Mouse (Mus musculus) Patski (cell line): ENCODE data around the gene Olfr820. TPM values are rescaled to one million over a fixed set of nuclear protein-coding genes. Genes with fewer than 3 reads are reported as not detected.
"Not testable (repeated sequence)": the region's sequence is repeated elsewhere in the genome, so short reads cannot be mapped to it uniquely, and the experiment has no call there.

Experiments
- ATAC-seq: fragments of 100-300 bp; one replicate; pipeline ENCODE4 v1.8.0; 2021
- CTCF ChIA-PET: fragments of 350-600 bp; sonication (Branson Sonifier 250); formaldehyde crosslinking; loops from one replicate; lab custom pipeline; 2022; ENCODE audit warnings: inconsistent platforms; lab: Charles Lee
- POLR2A ChIA-PET: fragments of 350-600 bp; sonication (Branson Sonifier 250); formaldehyde crosslinking; loops from one replicate; lab custom pipeline; 2022; ENCODE audit warnings: antibody characterized with exemption, inconsistent platforms; lab: Charles Lee
- DNase-seq: peaks from one replicate; pipeline ENCODE4 v3.0.0-alpha.2; 2011; ENCODE audit warnings: low read depth, low spot score
- H3K27me3 ChIP-seq: fragments of 371-371 bp; one replicate; pipeline ENCODE4 v1.5.1; 2021
- CTCF ChIP-seq: fragments of 100-300 bp; IDR thresholded peaks from one replicate; pipeline ENCODE4 v1.5.1; 2021
- in situ Hi-C: fragments of 300-500 bp; cut with MboI; formaldehyde crosslinking; loops from 3 replicates; pipeline ENCODE4 v1.11.1; 2018; ENCODE audit warnings: low pct_unique_long_range_greater_than_20kb, mixed read lengths
- polyA plus RNA-seq: library from polyadenylated mRNA; unstranded; gene quantifications from one replicate; pipeline ENCODE4 v1.2.3, GENCODE M21; 2021

Olfr820 gene
- polyA plus RNA-seq, result not detected

GRCm38 (mm10) chr10:130012321-130012720 is at the start of gene Olfr820:
Olfr820 (plus strand) TSS chr10:130012621.
- ChIA-PET CTCF (interaction anchor here (0.6 kb wide), 1 partner anchor 538 kb away, joined by 3 read pairs; no protein-coding TSS in a partner anchor), POLR2A (no interaction called here)
- in situ Hi-C loops, result no loop called here
- no peaks in the 10 kb centered on the region for H3K27me3 ChIP-seq
- no peak for TF ChIP-seq CTCF
- no peak for ATAC-seq
- DNase-seq, result no peak

- POLR2A ChIA-PET, in situ Hi-C loops, CTCF ChIA-PET, H3K27me3 ChIP-seq, ATAC-seq, DNase-seq: not testable (repeated sequence)
These were observed 46.2 kb upstream of the Olfr820 start for GRCm38 (mm10) chr10:129966232-129966631.

- H3K27me3 ChIP-seq, ATAC-seq, in situ Hi-C loops, DNase-seq, POLR2A ChIA-PET, CTCF ChIA-PET: not testable (repeated sequence)
These were observed 45.3 kb upstream of the Olfr820 start, which contains the start of gene Olfr819 for GRCm38 (mm10) chr10:129967166-129967565. Olfr819 (minus strand) TSS chr10:129967266.

- H3K27me3 ChIP-seq, in situ Hi-C loops, CTCF ChIA-PET, POLR2A ChIA-PET, DNase-seq, ATAC-seq: not testable (repeated sequence)
These were observed 39.4 kb upstream of the Olfr820 start for GRCm38 (mm10) chr10:129972994-129973393.

- DNase-seq, H3K27me3 ChIP-seq, ATAC-seq, POLR2A ChIA-PET, CTCF ChIA-PET, in situ Hi-C loops: not testable (repeated sequence)
These were observed 36.4 kb upstream of the Olfr820 start, which contains the start of gene Olfr247 for GRCm38 (mm10) chr10:129976040-129976439. Olfr247 (minus strand) TSS chr10:129976140.

- H3K27me3 ChIP-seq, in situ Hi-C loops, POLR2A ChIA-PET, DNase-seq, CTCF ChIA-PET, ATAC-seq: not testable (repeated sequence)
These were observed 30.6 kb upstream of the Olfr820 start for GRCm38 (mm10) chr10:129981867-129982266.

GRCm38 (mm10) chr10:129984962-129985361 is 27.5 kb upstream of the Olfr820 start, which contains the start of gene Gm10310:
Gm10310 (minus strand) TSS chr10:129985062.
- CTCF ChIA-PET, H3K27me3 ChIP-seq, ATAC-seq, POLR2A ChIA-PET, in situ Hi-C loops, DNase-seq: not testable (repeated sequence)

GRCm38 (mm10) chr10:130004104-130004503 is 8.3 kb upstream of the Olfr820 start:
- in situ Hi-C loops, DNase-seq, H3K27me3 ChIP-seq, POLR2A ChIA-PET, CTCF ChIA-PET, ATAC-seq: not testable (repeated sequence)

- POLR2A ChIA-PET, H3K27me3 ChIP-seq, CTCF ChIA-PET, ATAC-seq, DNase-seq, in situ Hi-C loops: not testable (repeated sequence)
These were observed 7.1 kb upstream of the Olfr820 start for GRCm38 (mm10) chr10:130005366-130005765.

- in situ Hi-C loops, result no loop called here
- H3K27me3 ChIP-seq, result no peaks in the 10 kb centered on the region
- no peak for DNase-seq
- no peak for TF ChIP-seq CTCF
- ChIA-PET POLR2A (no interaction called here), CTCF (no interaction called here)
- ATAC-seq, result no peak
These were observed 17.6 kb downstream of the Olfr820 start, which contains the start of gene Olfr821 for GRCm38 (mm10) chr10:130030048-130030447. Olfr821 (plus strand) TSS chr10:130030348.

- no peaks in the 10 kb centered on the region for H3K27me3 ChIP-seq
- ATAC-seq (no peak), DNase-seq (no peak)
- CTCF ChIA-PET, result no interaction called here
- POLR2A ChIA-PET, result no interaction called here
- no peak for TF ChIP-seq CTCF
- in situ Hi-C loops, result no loop called here
These were observed 24.7 kb downstream of the Olfr820 start for GRCm38 (mm10) chr10:130037096-130037495.

Other genes with a start within 250 kb of the Olfr820 start
- gene Olfr808, start 247.1 kb upstream of the Olfr820 start, polyA plus RNA-seq, result not detected
- gene Olfr809, start 238.0 kb upstream of the Olfr820 start, polyA plus RNA-seq, result not detected
- gene Olfr810, start 217.7 kb upstream of the Olfr820 start, polyA plus RNA-seq, result not detected
- not detected for gene Olfr811, start 208.2 kb upstream of the Olfr820 start, polyA plus RNA-seq
- gene Olfr812, start 166.5 kb upstream of the Olfr820 start, polyA plus RNA-seq, result not detected
- gene Olfr813, start 157.3 kb upstream of the Olfr820 start, polyA plus RNA-seq, result not detected
- gene Olfr814, start 132.8 kb upstream of the Olfr820 start, polyA plus RNA-seq, result not detected
- gene Olfr815, start 106.8 kb upstream of the Olfr820 start, polyA plus RNA-seq, result not detected
- not detected for gene Olfr816, start 97.0 kb upstream of the Olfr820 start, polyA plus RNA-seq
- gene Olfr818, start 63.5 kb upstream of the Olfr820 start, polyA plus RNA-seq, result not detected
- gene Olfr819, start 45.4 kb upstream of the Olfr820 start, polyA plus RNA-seq, result not detected
- not detected for gene Olfr247, start 36.5 kb upstream of the Olfr820 start, polyA plus RNA-seq
- gene Gm10310, start 27.6 kb upstream of the Olfr820 start, polyA plus RNA-seq, result not detected
- not detected for gene Olfr821, start 17.7 kb downstream of the Olfr820 start, polyA plus RNA-seq
- 0.05 TPM for gene Olfr822, start 58.6 kb downstream of the Olfr820 start, polyA plus RNA-seq
- gene Olfr823, start 102.8 kb downstream of the Olfr820 start, polyA plus RNA-seq, result not detected
- gene Olfr824, start 117.4 kb downstream of the Olfr820 start, polyA plus RNA-seq, result not detected
- gene Olfr825, start 154.1 kb downstream of the Olfr820 start, polyA plus RNA-seq, result not detected
- not detected for gene Olfr826, start 171.6 kb downstream of the Olfr820 start, polyA plus RNA-seq
- not detected for gene Olfr827, start 201.8 kb downstream of the Olfr820 start, polyA plus RNA-seq